Mouse (Mus musculus): Measurements from ENCODE around the gene Entpd7. TPM values are rescaled to one million over a fixed set of nuclear protein-coding genes. Genes with fewer than 3 reads are reported as not detected.

Entpd7 gene
- polyA plus RNA-seq, 1 experiment: 4.4 TPM

GRCm38 (mm10) chr19:43678467-43679003 lies 10.9 kb upstream of the Entpd7 start:
- Histone ChIP-seq H3K4me1 (ENCODE audit: control insufficient read depth, insufficient read depth, low read length) (no peaks in the 10 kb centered on the region; the same call in 1 of the 2 replicates), H3K27ac (ENCODE audit: control insufficient read depth, insufficient read depth, low read depth, low read length, poor library complexity) (peak overlapping the region; percentile 24; the same call in 1 of the 2 replicates), H3K4me3 (replicated peaks; ENCODE audit: control insufficient read depth, low read depth, low read length) (no peak overlapping the region)
- 60% methylated on average over 8 of the region's 8 CpGs for WGBS
- TF ChIP-seq CTCF (IDR thresholded peaks at IDR 0.05; ENCODE audit: control insufficient read depth, insufficient read depth, low read length) (no peak), POLR2A (IDR thresholded peaks at IDR 0.05; ENCODE audit: borderline replicate concordance, control insufficient read depth, low read depth, low read length) (no peak)

GRCm38 (mm10) chr19:43679474-43679981 lies 9.9 kb upstream of the Entpd7 start:
- 11% methylated on average over 10 of the region's 10 CpGs for WGBS
- Histone ChIP-seq H3K4me3 (replicated peaks; ENCODE audit: control insufficient read depth, low read depth, low read length) (no peak overlapping the region), H3K4me1 (ENCODE audit: control insufficient read depth, insufficient read depth, low read length) (no peaks in the 10 kb centered on the region; the same call in 1 of the 2 replicates), H3K27ac (ENCODE audit: control insufficient read depth, insufficient read depth, low read depth, low read length, poor library complexity) (peak overlapping the region; percentile 78)
- TF ChIP-seq POLR2A (IDR thresholded peaks at IDR 0.05; ENCODE audit: borderline replicate concordance, control insufficient read depth, low read depth, low read length): no peak
- no peak for TF ChIP-seq CTCF (IDR thresholded peaks at IDR 0.05; ENCODE audit: control insufficient read depth, insufficient read depth, low read length)

GRCm38 (mm10) chr19:43681541-43681940 lies 7.9 kb upstream of the Entpd7 start:
- no peak overlapping the region for H3K4me3 ChIP-seq (replicated peaks; ENCODE audit: control insufficient read depth, low read depth, low read length)
- TF ChIP-seq CTCF (IDR thresholded peaks at IDR 0.05; ENCODE audit: control insufficient read depth, insufficient read depth, low read length) (no peak), POLR2A (IDR thresholded peaks at IDR 0.05; ENCODE audit: borderline replicate concordance, control insufficient read depth, low read depth, low read length) (no peak)
- WGBS: 64% methylated on average over 4 of the region's 4 CpGs
- H3K27ac ChIP-seq (ENCODE audit: control insufficient read depth, insufficient read depth, low read depth, low read length, poor library complexity): no peak overlapping the region
- no peaks in the 10 kb centered on the region; the same call in 1 of the 2 replicates for H3K4me1 ChIP-seq (ENCODE audit: control insufficient read depth, insufficient read depth, low read length)

GRCm38 (mm10) chr19:43692815-43693214 lies 3.3 kb downstream of the Entpd7 start:
- 91% methylated on average over 14 of the region's 14 CpGs for WGBS
- H3K4me3 ChIP-seq (replicated peaks; ENCODE audit: control insufficient read depth, low read depth, low read length): no peak overlapping the region
- TF ChIP-seq POLR2A (IDR thresholded peaks at IDR 0.05; ENCODE audit: borderline replicate concordance, control insufficient read depth, low read depth, low read length) (no peak), CTCF (IDR thresholded peaks at IDR 0.05; ENCODE audit: control insufficient read depth, insufficient read depth, low read length) (no peak)

GRCm38 (mm10) chr19:43695514-43695964 lies 6.1 kb downstream of the Entpd7 start:
- Histone ChIP-seq H3K27ac (ENCODE audit: control insufficient read depth, insufficient read depth, low read depth, low read length, poor library complexity) (no peak overlapping the region), H3K4me3 (replicated peaks; ENCODE audit: control insufficient read depth, low read depth, low read length) (no peak overlapping the region), H3K4me1 (ENCODE audit: control insufficient read depth, insufficient read depth, low read length) (peaks cover 3% of the 10 kb centered on the region)
- TF ChIP-seq CTCF (IDR thresholded peaks at IDR 0.05; ENCODE audit: control insufficient read depth, insufficient read depth, low read length): no peak
- no peak for TF ChIP-seq POLR2A (IDR thresholded peaks at IDR 0.05; ENCODE audit: borderline replicate concordance, control insufficient read depth, low read depth, low read length)
- 26% methylated on average over 10 of the region's 10 CpGs for WGBS

More at GRCm38 (mm10) chr19:43692815-43693214, 3.3 kb downstream of the Entpd7 start:
- Histone ChIP-seq H3K4me1 (ENCODE audit: control insufficient read depth, insufficient read depth, low read length) (peaks cover 3% of the 10 kb centered on the region), H3K27ac (ENCODE audit: control insufficient read depth, insufficient read depth, low read depth, low read length, poor library complexity) (no peak overlapping the region)

GRCm38 (mm10) chr19:43697666-43698370 lies 8.3 kb downstream of the Entpd7 start:
- TF ChIP-seq POLR2A (IDR thresholded peaks at IDR 0.05; ENCODE audit: borderline replicate concordance, control insufficient read depth, low read depth, low read length) (no peak), CTCF (IDR thresholded peaks at IDR 0.05; ENCODE audit: control insufficient read depth, insufficient read depth, low read length) (no peak)
- Histone ChIP-seq H3K4me1 (ENCODE audit: control insufficient read depth, insufficient read depth, low read length) (peaks cover 3% of the 10 kb centered on the region), H3K27ac (ENCODE audit: control insufficient read depth, insufficient read depth, low read depth, low read length, poor library complexity) (no peak overlapping the region), H3K4me3 (replicated peaks; ENCODE audit: control insufficient read depth, low read depth, low read length) (no peak overlapping the region)
- 86% methylated on average over 5 of the region's 5 CpGs for WGBS

- no peak for TF ChIP-seq POLR2A (IDR thresholded peaks at IDR 0.05; ENCODE audit: borderline replicate concordance, control insufficient read depth, low read depth, low read length)
- no peak for TF ChIP-seq CTCF (IDR thresholded peaks at IDR 0.05; ENCODE audit: control insufficient read depth, insufficient read depth, low read length)
- no peak overlapping the region for H3K27ac ChIP-seq (ENCODE audit: control insufficient read depth, insufficient read depth, low read depth, low read length, poor library complexity)
- peaks cover 3% of the 10 kb centered on the region for H3K4me1 ChIP-seq (ENCODE audit: control insufficient read depth, insufficient read depth, low read length)
- WGBS: 71% methylated on average over 11 of the region's 11 CpGs
- H3K4me3 ChIP-seq (replicated peaks; ENCODE audit: control insufficient read depth, low read depth, low read length): no peak overlapping the region
These were observed 9.7 kb downstream of the Entpd7 start for GRCm38 (mm10) chr19:43699021-43699762.

GRCm38 (mm10) chr19:43699763-43700155 lies 10.3 kb downstream of the Entpd7 start:
- Histone ChIP-seq H3K4me3 (replicated peaks; ENCODE audit: control insufficient read depth, low read depth, low read length) (no peak overlapping the region), H3K27ac (ENCODE audit: control insufficient read depth, insufficient read depth, low read depth, low read length, poor library complexity) (no peak overlapping the region), H3K4me1 (ENCODE audit: control insufficient read depth, insufficient read depth, low read length) (peaks cover 3% of the 10 kb centered on the region)
- TF ChIP-seq POLR2A (IDR thresholded peaks at IDR 0.05; ENCODE audit: borderline replicate concordance, control insufficient read depth, low read depth, low read length): no peak
- TF ChIP-seq CTCF (IDR thresholded peaks at IDR 0.05; ENCODE audit: control insufficient read depth, insufficient read depth, low read length): no peak
- 75% methylated on average over 6 of the region's 6 CpGs for WGBS
